ENCODE assay signal across 24 mouse cellular contexts in genomic region chr15:100215092-100215491, GRCm38 (mm10).
"Had no signal": no experiment of that assay in that cellular context is flagged by ENCODE, and none has a peak within 500 bp of the region (broad histone marks: within the 10 kb centered on the region; RNA-seq: fewer than 3 reads in every experiment).

No protein-coding gene starts in this region.

- H3K27me3 ChIP-seq: kidney, embryonic 15.5 days; limb, embryonic 13.5 days; liver, embryonic 13.5 days; lung, embryonic 15.5 days; megakaryocyte, embryonic 14.5 days; midbrain, embryonic 13.5 days; neural tube, embryonic 13.5 days had no signal

- H3K9me3 ChIP-seq: kidney, embryonic 15.5 days; limb, embryonic 10.5 days; limb, embryonic 13.5 days; liver, embryonic 13.5 days; lung, embryonic 15.5 days; megakaryocyte, embryonic 14.5 days; midbrain, embryonic 10.5 days; midbrain, embryonic 13.5 days; neural tube, embryonic 13.5 days had no signal

- H3K9ac ChIP-seq: kidney, embryonic 15.5 days; limb, embryonic 13.5 days; liver, embryonic 13.5 days; lung, embryonic 15.5 days; midbrain, embryonic 13.5 days; neural tube, embryonic 13.5 days had no signal

- ATAC-seq: intestine, postnatal 0 days; midbrain, embryonic 13.5 days; midbrain, embryonic 16.5 days had no signal

- H3K4me3 ChIP-seq: kidney, embryonic 15.5 days; limb, embryonic 10.5 days; limb, embryonic 13.5 days; liver, embryonic 13.5 days; lung, embryonic 15.5 days; megakaryocyte, embryonic 14.5 days; midbrain, embryonic 10.5 days; midbrain, embryonic 13.5 days; myocyte; neural tube, embryonic 13.5 days had no signal

- DNase-seq: kidney, adult 2 months; kidney, postnatal 10 days; kidney, postnatal 36 days; layer of hippocampus, postnatal 36 days; liver; liver, embryonic 13.5 days; lung, postnatal 4 days; right cerebral cortex, postnatal 14 days; right cerebral cortex, postnatal 4 days; thymus, adult 2 months; thymus, postnatal 14 days; thymus, postnatal 4 days had no signal

- H3K4me2 ChIP-seq: kidney, embryonic 15.5 days; limb, embryonic 13.5 days; liver, embryonic 13.5 days; lung, embryonic 15.5 days; midbrain, embryonic 13.5 days; neural tube, embryonic 13.5 days had no signal

- H3K27ac ChIP-seq: kidney, embryonic 15.5 days; limb, embryonic 10.5 days; limb, embryonic 13.5 days; liver, embryonic 13.5 days; lung, embryonic 15.5 days; midbrain, embryonic 10.5 days; midbrain, embryonic 13.5 days; neural tube, embryonic 13.5 days; stomach, postnatal 0 days had no signal

- H3K4me1 ChIP-seq: kidney, embryonic 15.5 days; limb, embryonic 13.5 days; lung, embryonic 15.5 days; midbrain, embryonic 10.5 days; midbrain, embryonic 13.5 days; neural tube, embryonic 13.5 days had no signal
